Comparison of ENCODE assay signal across 8 mouse cellular contexts in genomic region chr10:45577731-45578297, GRCm38 (mm10). TPM values are rescaled to one million over a fixed set of nuclear protein-coding genes. Genes with fewer than 3 reads are reported as not detected.
DNase-seq lines count a peak whose midpoint lies in the region; ATAC-seq and TF ChIP-seq lines count a peak whose summit lies in the region.

TSS of gene Hace1 (plus strand) at chr10:45577829.

- peaks cover 0 to 2% of the 10 kb centered on the region in 2 experiments for H3K36me3 ChIP-seq in CH12.LX (replicated peaks in 1 of 2; ENCODE audit: control insufficient read depth in 1 of 2, insufficient read depth in 1 of 2, low read length in 1 of 2)
- no peaks in the 10 kb centered on the region for H3K36me3 ChIP-seq in forebrain, embryonic 11.5 days (ENCODE audit: control insufficient read depth, insufficient read depth, low read length)
- no peaks in the 10 kb centered on the region for H3K36me3 ChIP-seq in heart, embryonic 16.5 days (ENCODE audit: control insufficient read depth, insufficient read depth)
- no peaks in the 10 kb centered on the region for H3K36me3 ChIP-seq in liver, embryonic 13.5 days
- H3K36me3 ChIP-seq in stomach, embryonic 14.5 days (ENCODE audit: control insufficient read depth, insufficient read depth, low read length): no peaks in the 10 kb centered on the region

- peak within 1 kb of the TSS; percentile 52 for H3K4me2 ChIP-seq in CH12.LX (ENCODE audit: insufficient read depth, low read depth, poor library complexity, severe bottlenecking)
- H3K4me2 ChIP-seq in forebrain, embryonic 11.5 days (ENCODE audit: low read depth, low read length, severe bottlenecking): peak within 1 kb of the TSS; percentile 54
- peak within 1 kb of the TSS; percentile 75 for H3K4me2 ChIP-seq in heart, embryonic 16.5 days (ENCODE audit: low read depth, low read length)
- H3K4me2 ChIP-seq in liver, embryonic 13.5 days: peak within 1 kb of the TSS; percentile 68
- H3K4me2 ChIP-seq in stomach, embryonic 14.5 days (replicated peaks; ENCODE audit: low read depth, low read length): peak within 1 kb of the TSS; percentile 47

- TF ChIP-seq RAD21 in CH12.LX (IDR thresholded peaks at IDR 0.05; ENCODE audit: low read depth, low read length): no peak

- WGBS in forebrain, embryonic 11.5 days: under 1% methylated on average over 43 of the region's 79 CpGs
- WGBS in heart, embryonic 16.5 days: under 1% methylated on average over 65 of the region's 79 CpGs
- WGBS in liver, embryonic 13.5 days (ENCODE audit: insufficient replicate concordance): under 1% methylated on average over 79 of the region's 79 CpGs
- under 1% methylated on average over 58 of the region's 79 CpGs for WGBS in stomach, embryonic 14.5 days

- TF ChIP-seq CTCF in CH12.LX (conservative IDR thresholded peaks at IDR 0.05 in 1 of 2, IDR thresholded peaks at IDR 0.05 in 1 of 2; ENCODE audit: low read depth in 2 of 2, low read length in 2 of 2): no peak

- in situ Hi-C loops in CH12.LX (cut with MboI; ENCODE audit: low pct_ligation_motif_present, low pct_unique_long_range_greater_than_20kb, low sequenced_read_pairs): no loop called here

- TF ChIP-seq POLR2A in CH12.LX (IDR thresholded peaks at IDR 0.05; ENCODE audit: low read depth, low read length): peak; percentile 68

- H3K4me3 ChIP-seq in CH12.LX (replicated peaks in 1 of 3; ENCODE audit: low read depth in 2 of 3, low read length in 2 of 3, poor library complexity in 1 of 3): peak within 1 kb of the TSS; percentile 62 to 88 (median 75)
- H3K4me3 ChIP-seq in forebrain, embryonic 11.5 days (ENCODE audit: low read depth, low read length): peak within 1 kb of the TSS; percentile 82
- peak within 1 kb of the TSS; percentile 71 for H3K4me3 ChIP-seq in heart, embryonic 16.5 days (ENCODE audit: low read length)
- peak within 1 kb of the TSS; percentile 96 for H3K4me3 ChIP-seq in liver, embryonic 13.5 days (replicated peaks)
- H3K4me3 ChIP-seq in stomach, embryonic 14.5 days (ENCODE audit: low read depth, low read length): peak within 1 kb of the TSS; percentile 85

- H3K27ac ChIP-seq in CH12.LX (ENCODE audit: insufficient read depth, low read depth): peak within 1 kb of the TSS; percentile 53
- H3K27ac ChIP-seq in forebrain, embryonic 11.5 days (ENCODE audit: low read depth, low read length): peak within 1 kb of the TSS; percentile 90
- H3K27ac ChIP-seq in heart, embryonic 16.5 days (ENCODE audit: low read length): peak within 1 kb of the TSS; percentile 83
- H3K27ac ChIP-seq in liver, embryonic 13.5 days: peak within 1 kb of the TSS; percentile 97
- H3K27ac ChIP-seq in stomach, embryonic 14.5 days (ENCODE audit: low read length): peak within 1 kb of the TSS; percentile 93

- no peak for TF ChIP-seq EP300 in CH12.LX (IDR thresholded peaks at IDR 0.05; ENCODE audit: low read length)

- peak; percentile 74 for DNase-seq in CH12.LX (ENCODE audit: extremely low read depth)
- peak; percentile 77 for DNase-seq in c-Kit-positive CD71-positive TER-119-negative erythroid progenitor cells, embryonic 14.5 days (ENCODE audit: low read depth)
- DNase-seq in forebrain, embryonic 11.5 days (ENCODE audit: low spot score): peak; percentile 94
- peak; percentile 85 to 89 for DNase-seq in kidney, postnatal 25 days
- peak; percentile 81 for DNase-seq in liver, embryonic 13.5 days
- peak; percentile 65 to 74 for DNase-seq in natural killer cell, adult 2 months (ENCODE audit: low spot score in 2 of 2)

- H3K79me2 ChIP-seq in CH12.LX (replicated peaks; ENCODE audit: control insufficient read depth, extremely low read depth, insufficient read depth, poor library complexity, severe bottlenecking): no peaks in the 10 kb centered on the region

- H3K27me3 ChIP-seq in CH12.LX (replicated peaks): no peaks in the 10 kb centered on the region
- H3K27me3 ChIP-seq in forebrain, embryonic 11.5 days (ENCODE audit: control insufficient read depth, insufficient read depth, low read length): no peaks in the 10 kb centered on the region
- no peaks in the 10 kb centered on the region for H3K27me3 ChIP-seq in heart, embryonic 16.5 days (ENCODE audit: control insufficient read depth, insufficient read depth, low read length)
- H3K27me3 ChIP-seq in liver, embryonic 13.5 days: no peaks in the 10 kb centered on the region
- no peaks in the 10 kb centered on the region for H3K27me3 ChIP-seq in stomach, embryonic 14.5 days (ENCODE audit: control insufficient read depth, insufficient read depth, low read length)

- H3K9me3 ChIP-seq in CH12.LX (replicated peaks; ENCODE audit: low read length): no peaks in the 10 kb centered on the region
- H3K9me3 ChIP-seq in forebrain, embryonic 11.5 days (ENCODE audit: control insufficient read depth, low read length): no peaks in the 10 kb centered on the region
- H3K9me3 ChIP-seq in heart, embryonic 16.5 days (replicated peaks; ENCODE audit: control insufficient read depth, low read length): no peaks in the 10 kb centered on the region
- no peaks in the 10 kb centered on the region for H3K9me3 ChIP-seq in liver, embryonic 13.5 days (replicated peaks)
- H3K9me3 ChIP-seq in stomach, embryonic 14.5 days (ENCODE audit: control insufficient read depth, low read depth, low read length): no peaks in the 10 kb centered on the region

- H3K4me1 ChIP-seq in CH12.LX (ENCODE audit: control insufficient read depth in 1 of 2, insufficient read depth in 2 of 2): peaks cover 0 to 6% of the 10 kb centered on the region in 2 experiments; a peak in 1 of 4 replicates
- no peaks in the 10 kb centered on the region for H3K4me1 ChIP-seq in forebrain, embryonic 11.5 days (replicated peaks; ENCODE audit: control insufficient read depth, insufficient read depth, low read length)
- no peaks in the 10 kb centered on the region for H3K4me1 ChIP-seq in heart, embryonic 16.5 days (ENCODE audit: control insufficient read depth, insufficient read depth, low read length)
- peaks cover 29% of the 10 kb centered on the region for H3K4me1 ChIP-seq in liver, embryonic 13.5 days (replicated peaks)
- H3K4me1 ChIP-seq in stomach, embryonic 14.5 days (ENCODE audit: control insufficient read depth, insufficient read depth, low read length): no peaks in the 10 kb centered on the region

- H3K9ac ChIP-seq in CH12.LX (ENCODE audit: insufficient read depth, low read depth): peak within 1 kb of the TSS; percentile 76
- H3K9ac ChIP-seq in forebrain, embryonic 11.5 days (ENCODE audit: low read length): peak within 1 kb of the TSS; percentile 87
- peak within 1 kb of the TSS; percentile 77 for H3K9ac ChIP-seq in heart, embryonic 16.5 days (ENCODE audit: low read length)
- peak within 1 kb of the TSS; percentile 98 for H3K9ac ChIP-seq in liver, embryonic 13.5 days
- peak within 1 kb of the TSS; percentile 81 for H3K9ac ChIP-seq in stomach, embryonic 14.5 days (replicated peaks; ENCODE audit: low read depth, low read length)

- peak; percentile 97 for ATAC-seq in forebrain, embryonic 11.5 days (replicated peaks; ENCODE audit: low FRiP score)
- peak; percentile 95 for ATAC-seq in heart, embryonic 16.5 days (replicated peaks; ENCODE audit: extremely low read depth, insufficient read depth, low FRiP score)
- peak; percentile 92 for ATAC-seq in liver, embryonic 13.5 days (ENCODE audit: low read depth)
- peak; percentile 96 for ATAC-seq in stomach, embryonic 14.5 days (ENCODE audit: insufficient number of reproducible peaks, insufficient read depth, low FRiP score, low read depth)

- dilution Hi-C loops in CH12.LX (cut with MboI; ENCODE audit: extremely low pct_ligation_motif_present, extremely low pct_unique_long_range_greater_than_20kb, low sequenced_read_pairs): no loop called here

TF ChIP-seq in CH12.LX, 34 proteins besides CTCF, POLR2A, EP300 and RAD21 (continues in another document):
- TF ChIP-seq ETS1 (conservative IDR thresholded peaks at IDR 0.05; ENCODE audit: low read depth, low read length) (no peak), HCFC1 (IDR thresholded peaks at IDR 0.05; ENCODE audit: low read depth, low read length) (peak; percentile 96), ZMIZ1 (IDR thresholded peaks at IDR 0.05; ENCODE audit: low read depth, low read length) (peak; percentile 48; the same call in 1 of the 2 replicates), MXI1 (IDR thresholded peaks at IDR 0.05; ENCODE audit: low read depth, low read length) (peak; percentile 77), SIN3A (IDR thresholded peaks at IDR 0.05; ENCODE audit: low read length) (peak; percentile 37; the same call in 1 of the 2 replicates), JUND (conservative IDR thresholded peaks at IDR 0.05; ENCODE audit: low read depth, low read length) (no peak), BHLHE40 (IDR thresholded peaks at IDR 0.05; ENCODE audit: low read depth, low read length) (peak; percentile 37), MAFK (IDR thresholded peaks at IDR 0.05; ENCODE audit: insufficient replicate concordance, low read length) (no peak), MAX (IDR thresholded peaks at IDR 0.05; ENCODE audit: low read length) (no peak), USF2 (conservative IDR thresholded peaks at IDR 0.05; ENCODE audit: low read depth, low read length) (no peak), USF1 (IDR thresholded peaks at IDR 0.05; ENCODE audit: low read depth, low read length) (no peak), UBTF (IDR thresholded peaks at IDR 0.05; ENCODE audit: low read depth, low read length) (0 out of 2 replicates have a peak, but pooled peaks have one; percentile 70), ZKSCAN1 (IDR thresholded peaks at IDR 0.05; ENCODE audit: borderline replicate concordance, low read depth, low read length) (no peak), E2F4 (IDR thresholded peaks at IDR 0.05; ENCODE audit: insufficient replicate concordance, low read depth, low read length) (no peak), ZNF384 (IDR thresholded peaks at IDR 0.05; ENCODE audit: low read depth, low read length) (no peak), NRF1 (IDR thresholded peaks at IDR 0.05; ENCODE audit: low read depth, low read length) (no peak; the same call in 1 of the 2 replicates), GABPA (IDR thresholded peaks at IDR 0.05; ENCODE audit: insufficient replicate concordance, low read depth, low read length) (no peak; the same call in 1 of the 2 replicates), NELFE (IDR thresholded peaks at IDR 0.05; ENCODE audit: low read depth, low read length) (peak; percentile 68), TCF12 (IDR thresholded peaks at IDR 0.05; ENCODE audit: low read depth, low read length) (0 out of 2 replicates have a peak, but pooled peaks have one; percentile 41), PAX5 (IDR thresholded peaks at IDR 0.05; ENCODE audit: low read length) (no peak)

RNA-seq across cellular contexts. Expression of gene Hace1, which starts in this region (rescaled TPM):
- 8.6 and 11.4 TPM in 2 replicates for total RNA-seq in CH12.LX (2012; rRNA removed)
- total RNA-seq in CH12.LX (2014; rRNA removed): 20.9 and 21.1 TPM in 2 replicates
- polyA plus RNA-seq in CH12.LX (2012; ENCODE audit: insufficient read length, low read depth): 6.8 and 10.9 TPM in 2 replicates
- 23.1 and 27.6 TPM in 2 replicates for polyA plus RNA-seq in forebrain, embryonic 11.5 days (2014; fragmentation: Nextera tagmentation; extraction: Ambion mirVana)
- 11.4 and 12.2 TPM in 2 replicates for polyA plus RNA-seq in heart, embryonic 16.5 days (2015; fragmentation: Nextera tagmentation; extraction: Ambion mirVana)
- polyA plus RNA-seq in liver, embryonic 13.5 days (2015; fragmentation: Nextera tagmentation; extraction: Ambion mirVana): 31.1 and 40.2 TPM in 2 replicates
- 18.6 and 24.0 TPM in 2 replicates for polyA plus RNA-seq in stomach, embryonic 14.5 days (2014; fragmentation: Nextera tagmentation; extraction: Ambion mirVana)

Comparison
In these comparisons a context has a peak if more than half of its experiments do, and no peak if none do; other contexts are left out.
1. Peak in every context shown above with its lines: DNase-seq, ATAC-seq, H3K4me3 ChIP-seq and H3K27ac ChIP-seq.